ENCODE assay signal across 22 mouse cellular contexts in genomic region chr11:54819489-54819888, GRCm38 (mm10). TPM values are rescaled to one million over a fixed set of nuclear protein-coding genes. Genes with fewer than 3 reads are reported as not detected.
DNase-seq lines count a peak whose midpoint lies in the region; ATAC-seq and TF ChIP-seq lines count a peak whose summit lies in the region.
"Had no signal": no experiment of that assay in that cellular context is flagged by ENCODE, and none has a peak within 500 bp of the region (broad histone marks: within the 10 kb centered on the region; RNA-seq: fewer than 3 reads in every experiment).

No protein-coding gene starts in this region.

- no peak for TF ChIP-seq POLR2A in testis, adult 2 months (IDR thresholded peaks at IDR 0.05; ENCODE audit: control insufficient read depth, low read depth, low read length)

- H3K9ac ChIP-seq in hindbrain, postnatal 0 days (replicated peaks; ENCODE audit: low read length), result no peak overlapping the region
- H3K9ac ChIP-seq: forebrain, embryonic 13.5 days; forebrain, postnatal 0 days; heart, embryonic 13.5 days; hindbrain, embryonic 12.5 days had no signal

- H3K4me2 ChIP-seq in hindbrain, postnatal 0 days (ENCODE audit: low read depth, low read length), result no peak overlapping the region
- H3K4me2 ChIP-seq: forebrain, embryonic 13.5 days; heart, embryonic 13.5 days; hindbrain, embryonic 12.5 days had no signal

- peak overlapping the region; percentile 70 for H3K27ac ChIP-seq in hindbrain, embryonic 10.5 days
- H3K27ac ChIP-seq in hindbrain, postnatal 0 days, result no peak overlapping the region
- H3K27ac ChIP-seq in testis, adult 2 months (ENCODE audit: control insufficient read depth, insufficient read depth, low read depth, low read length), result peak overlapping the region; percentile 82
- H3K27ac ChIP-seq: embryonic facial prominence, embryonic 10.5 days; forebrain, embryonic 13.5 days; gastrocnemius, adult 2 months; heart, embryonic 13.5 days; hindbrain, embryonic 12.5 days had no signal

- H3K4me3 ChIP-seq in hindbrain, embryonic 10.5 days, result no peak overlapping the region
- no peak overlapping the region for H3K4me3 ChIP-seq in hindbrain, postnatal 0 days (ENCODE audit: low read length)
- H3K4me3 ChIP-seq in testis, adult 2 months (ENCODE audit: control insufficient read depth, low read depth, low read length), result no peak overlapping the region
- H3K4me3 ChIP-seq: embryonic facial prominence, embryonic 10.5 days; forebrain, embryonic 13.5 days; gastrocnemius, adult 2 months; heart, embryonic 13.5 days; hindbrain, embryonic 12.5 days had no signal

- ATAC-seq in hindbrain, postnatal 0 days, result no peak
- ATAC-seq in megakaryocyte, adult 5-6 weeks (ENCODE audit: poor library complexity, severe bottlenecking), result no peak
- ATAC-seq: CD4-positive, CD25-positive, alpha-beta regulatory T cell, adult 4 months; forebrain, embryonic 13.5 days; forebrain, postnatal 0 days; hindbrain, embryonic 16.5 days; Patski had no signal

- H3K36me3 ChIP-seq in hindbrain, embryonic 10.5 days, result no peaks in the 10 kb centered on the region
- H3K36me3 ChIP-seq in hindbrain, postnatal 0 days (ENCODE audit: insufficient read depth, low read length), result no peaks in the 10 kb centered on the region
- H3K36me3 ChIP-seq in testis, adult 2 months (ENCODE audit: control insufficient read depth, insufficient read depth, low read length), result no peaks in the 10 kb centered on the region
- H3K36me3 ChIP-seq: embryonic facial prominence, embryonic 10.5 days; heart, embryonic 13.5 days; hindbrain, embryonic 12.5 days had no signal

- peaks cover 5% of the 10 kb centered on the region for H3K9me3 ChIP-seq in hindbrain, embryonic 10.5 days
- peaks cover 3% of the 10 kb centered on the region; the same call in 1 of the 2 replicates for H3K9me3 ChIP-seq in hindbrain, postnatal 0 days (ENCODE audit: low read length)
- H3K9me3 ChIP-seq: embryonic facial prominence, embryonic 10.5 days; forebrain, embryonic 13.5 days; heart, embryonic 13.5 days had no signal

- H3K27me3 ChIP-seq in hindbrain, embryonic 10.5 days (ENCODE audit: insufficient read depth, poor library complexity, severe bottlenecking), result no peaks in the 10 kb centered on the region
- no peaks in the 10 kb centered on the region for H3K27me3 ChIP-seq in hindbrain, postnatal 0 days (ENCODE audit: insufficient read depth, low read length)
- H3K27me3 ChIP-seq in testis, adult 2 months (ENCODE audit: control insufficient read depth, insufficient read depth, low read length), result no peaks in the 10 kb centered on the region
- H3K27me3 ChIP-seq: forebrain, embryonic 13.5 days; heart, embryonic 13.5 days; hindbrain, embryonic 12.5 days; Patski had no signal

- TF ChIP-seq CTCF in hindbrain, postnatal 0 days (IDR thresholded peaks at IDR 0.05; ENCODE audit: low read depth), result no peak
- no peak for TF ChIP-seq CTCF in testis, adult 2 months (IDR thresholded peaks at IDR 0.05; ENCODE audit: control insufficient read depth, insufficient read depth, insufficient replicate concordance, low read depth, low read length)

- H3K4me1 ChIP-seq in hindbrain, embryonic 10.5 days (replicated peaks), result peaks cover 21% of the 10 kb centered on the region
- H3K4me1 ChIP-seq in hindbrain, postnatal 0 days (ENCODE audit: insufficient read depth, low read length), result no peaks in the 10 kb centered on the region
- peaks cover 7% of the 10 kb centered on the region for H3K4me1 ChIP-seq in testis, adult 2 months (ENCODE audit: control insufficient read depth, insufficient read depth, low read length)

- WGBS in hindbrain, embryonic 10.5 days, result 73% methylated on average over 7 of the region's 7 CpGs
- WGBS in hindbrain, postnatal 0 days, result 68% methylated on average over 7 of the region's 7 CpGs

- peak; percentile 29 to 55 for DNase-seq in adrenal gland, adult (ENCODE audit: inconsistent age in 2 of 2, low spot score in 1 of 2)
- no peak for DNase-seq in adrenal gland, adult 18-20 months (ENCODE audit: low spot score in 2 of 2)
- no peak for DNase-seq in hindbrain, embryonic 10.5 days (ENCODE audit: low spot score)
- DNase-seq in hindbrain, postnatal 0 days (ENCODE audit: low spot score), result no peak
- no peak for DNase-seq in testis, postnatal 10 days (ENCODE audit: low spot score)
- DNase-seq: B cell, adult 2 months; cerebellum, adult 2 months; cerebellum, postnatal 10 days; forebrain, postnatal 0 days; gastrocnemius, adult 2 months; gastrocnemius, postnatal 25 days; heart, adult 11 months; heart, postnatal 36 days had no signal

RNA-seq across cellular contexts. Expression of gene Cdc42se2, which starts 32.0 kb away (rescaled TPM):
- total RNA-seq in adrenal gland, adult 18-20 months (2021), result 10 to 100 TPM; 18.5 to 21.1 TPM
- 212 and 247 TPM in 2 replicates for polyA plus RNA-seq in hindbrain, embryonic 10.5 days (2016; fragmentation: Nextera tagmentation; extraction: Ambion mirVana)
- total RNA-seq in hindbrain, postnatal 0 days (2014; rRNA removed), result 141 and 144 TPM in 2 replicates
- 139 TPM in 2 replicates for polyA plus RNA-seq in hindbrain, postnatal 0 days (2015; fragmentation: Nextera tagmentation; extraction: Ambion mirVana)
- polyA plus RNA-seq in testis, adult 2 months (2012; rRNA removed), result 19.3 and 27.6 TPM in 2 replicates
- 70.3 and 73.9 TPM in 2 replicates for total RNA-seq in megakaryocyte, adult 5-6 weeks (2015)
- 92.6 and 94.5 TPM in 2 replicates for total RNA-seq in megakaryocyte, adult 5-6 weeks (2017)

RNA-seq across cellular contexts. Expression of gene Lyrm7, which starts 41.2 kb away (rescaled TPM):
- 10 to 100 TPM in 1 of 2 experiments, 1 to 10 TPM in 1; 8.4 to 22.2 TPM for total RNA-seq in adrenal gland, adult 18-20 months (2021)
- 3.0 and 5.2 TPM in 2 replicates for polyA plus RNA-seq in hindbrain, embryonic 10.5 days (2016; fragmentation: Nextera tagmentation; extraction: Ambion mirVana)
- total RNA-seq in hindbrain, postnatal 0 days (2014; rRNA removed), result 2.6 and 3.1 TPM in 2 replicates
- polyA plus RNA-seq in hindbrain, postnatal 0 days (2015; fragmentation: Nextera tagmentation; extraction: Ambion mirVana), result 5.1 and 5.7 TPM in 2 replicates
- polyA plus RNA-seq in testis, adult 2 months (2012; rRNA removed), result 25.3 and 25.5 TPM in 2 replicates
- total RNA-seq in megakaryocyte, adult 5-6 weeks (2015), result 0.85 and 6.1 TPM in 2 replicates
- total RNA-seq in megakaryocyte, adult 5-6 weeks (2017), result 5.3 and 14.8 TPM in 2 replicates

RNA-seq across cellular contexts. Expression of gene Hint1, which starts 46.7 kb away (rescaled TPM):
- total RNA-seq in adrenal gland, adult 18-20 months (2021), result 100 to 1,000 TPM; 347 to 382 TPM
- polyA plus RNA-seq in hindbrain, embryonic 10.5 days (2016; fragmentation: Nextera tagmentation; extraction: Ambion mirVana), result 626 and 627 TPM in 2 replicates
- 521 and 547 TPM in 2 replicates for total RNA-seq in hindbrain, postnatal 0 days (2014; rRNA removed)
- polyA plus RNA-seq in hindbrain, postnatal 0 days (2015; fragmentation: Nextera tagmentation; extraction: Ambion mirVana), result 1,077 and 1,085 TPM in 2 replicates
- polyA plus RNA-seq in testis, adult 2 months (2012; rRNA removed), result 372 and 405 TPM in 2 replicates
- total RNA-seq in megakaryocyte, adult 5-6 weeks (2015), result 370 and 459 TPM in 2 replicates
- 411 and 450 TPM in 2 replicates for total RNA-seq in megakaryocyte, adult 5-6 weeks (2017)

Comparison
In these comparisons a context has a peak if more than half of its experiments do, and no peak if none do; other contexts are left out.
1. DNase-seq: peak in adrenal gland, adult (2 of 2); none in adrenal gland, adult 18-20 months (0 of 2), hindbrain, embryonic 10.5 days (single experiment), hindbrain, postnatal 0 days (single experiment) and testis, postnatal 10 days (single experiment).